Mouse (Mus musculus) ES-Bruce4 (cell line): ENCODE data around the gene Camta1.

ENCODE experiments used
- CTCF ChIP-seq: IDR thresholded peaks from one replicate; pipeline ENCODE4 v1.8.1; 2011; ENCODE audit warnings: low read depth, low read length
- EP300 ChIP-seq: IDR thresholded peaks from 2 replicates; pipeline ENCODE4 v1.6.1; 2011; ENCODE audit warnings: low read depth, low read length; ENCODE audit not compliant: insufficient read depth
- POLR2A ChIP-seq: IDR thresholded peaks from one replicate; pipeline ENCODE4 v1.8.1; 2011; ENCODE audit warnings: low read length; ENCODE audit not compliant: insufficient read depth

GRCm38 (mm10) chr4:151904098-151904497 lies 42.4 kb upstream of the Camta1 start:
- no peak for TF ChIP-seq POLR2A
- TF ChIP-seq EP300, result no peak
- no peak for TF ChIP-seq CTCF
